Mouse (Mus musculus) heart, adult 2 months (tissue): ENCODE data around the gene 2310033P09Rik.

Source experiments
- CTCF ChIP-seq: fragments of 200-600 bp; IDR thresholded peaks from 2 replicates; pipeline ENCODE4 v1.8.1; 2022; ENCODE audit warnings: antibody characterized with exemption, mild to moderate bottlenecking, moderate library complexity
- EP300 ChIP-seq: fragments of 200-500 bp; IDR thresholded peaks from 2 replicates; pipeline ENCODE4 v1.6.1; 2011; ENCODE audit warnings: low read depth, low read length, control low read depth; ENCODE audit not compliant: insufficient read depth
- POLR2A ChIP-seq: fragments of 200-500 bp; IDR thresholded peaks from 2 replicates; pipeline ENCODE4 v1.6.1; 2011; ENCODE audit warnings: mild to moderate bottlenecking, low read depth, low read length, control low read depth; ENCODE audit not compliant: insufficient read depth

- TF ChIP-seq CTCF: no peak
- no peak for TF ChIP-seq EP300
- TF ChIP-seq POLR2A: no peak
These were observed 38.3 kb upstream of the 2310033P09Rik start for GRCm38 (mm10) chr11:59169807-59170206.
